Comparison of ENCODE assay signal across 9 mouse cellular contexts in the genomic region with DNA sequence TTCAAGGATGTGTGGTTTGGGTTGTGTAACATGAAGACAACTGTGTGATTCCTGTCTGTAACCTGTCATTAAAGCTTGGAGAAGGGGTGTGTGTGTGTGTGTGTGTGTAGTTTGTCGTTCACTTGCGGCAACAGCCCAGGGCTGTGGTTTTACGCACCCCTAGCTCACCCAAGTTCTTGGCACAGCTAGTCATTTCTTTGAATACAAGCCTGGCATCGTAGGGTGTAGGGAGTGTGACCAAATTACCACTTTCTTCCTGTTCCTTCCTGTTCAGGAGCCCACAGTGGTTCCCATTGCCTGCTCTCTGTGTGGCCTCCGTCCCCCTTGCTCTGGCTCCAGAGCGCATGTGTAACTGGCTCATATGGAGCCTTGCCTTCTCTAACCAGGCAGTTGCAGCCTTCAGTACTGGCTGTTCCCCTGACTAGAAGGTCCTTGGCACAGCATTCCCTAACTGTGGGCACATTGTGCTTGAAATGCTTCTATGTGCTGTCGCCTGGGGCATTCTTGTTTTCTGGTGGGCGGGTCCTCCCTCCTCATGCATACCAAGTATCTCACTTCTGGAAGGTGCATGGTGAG.
DNase-seq lines count a peak whose midpoint lies in the region; ATAC-seq and TF ChIP-seq lines count a peak whose summit lies in the region.
"Had no signal": no experiment of that assay in that cellular context is flagged by ENCODE, and none has a peak within 500 bp of the region (broad histone marks: within the 10 kb centered on the region; RNA-seq: fewer than 3 reads in every experiment).

No protein-coding gene starts in this region.

- 33% methylated on average over 8 of the region's 8 CpGs for WGBS in bone marrow, adult 2 months
- 62% methylated on average over 8 of the region's 8 CpGs for WGBS in hindbrain, postnatal 0 days

- no peak for TF ChIP-seq POLR2A in bone marrow, adult 2 months (IDR thresholded peaks at IDR 0.05; ENCODE audit: borderline replicate concordance, control insufficient read depth, low read depth, low read length)

- no peaks in the 10 kb centered on the region for H3K27me3 ChIP-seq in hindbrain, postnatal 0 days (ENCODE audit: insufficient read depth, low read length)
- H3K27me3 ChIP-seq: liver, embryonic 13.5 days had no signal

- H3K9me3 ChIP-seq in hindbrain, postnatal 0 days (ENCODE audit: low read length), result no peaks in the 10 kb centered on the region
- H3K9me3 ChIP-seq: liver, embryonic 13.5 days had no signal

- no peaks in the 10 kb centered on the region for H3K36me3 ChIP-seq in hindbrain, postnatal 0 days (ENCODE audit: insufficient read depth, low read length)
- H3K36me3 ChIP-seq: liver, embryonic 13.5 days had no signal

- H3K27ac ChIP-seq in layer of hippocampus, adult 2 months, result peak overlapping the region; percentile 64
- peak overlapping the region; percentile 33 for H3K27ac ChIP-seq in bone marrow, adult 2 months (ENCODE audit: control insufficient read depth, insufficient read depth, low read depth, low read length, poor library complexity)
- peak overlapping the region; percentile 26; the same call in 1 of the 2 replicates for H3K27ac ChIP-seq in hindbrain, postnatal 0 days
- H3K27ac ChIP-seq: liver, embryonic 13.5 days had no signal

- DNase-seq in layer of hippocampus, adult 2 months (ENCODE audit: low spot score in 2 of 2), result peak in 1 of 2 experiments; percentile 32
- no peak for DNase-seq in layer of hippocampus, postnatal 10 days (ENCODE audit: low spot score in 2 of 2)
- DNase-seq in 416B (ENCODE audit: low read depth), result peak; percentile 97
- DNase-seq in hindbrain, postnatal 0 days (ENCODE audit: low spot score), result peak; percentile 39
- no peak for DNase-seq in thymus, postnatal 10 days (ENCODE audit: low spot score in 2 of 2)
- no peak for DNase-seq in kidney, adult 9 months
- no peak for DNase-seq in urinary bladder, adult 2 months (ENCODE audit: low spot score)
- DNase-seq: liver, embryonic 13.5 days had no signal

- H3K9ac ChIP-seq in hindbrain, postnatal 0 days (replicated peaks; ENCODE audit: low read length), result no peak overlapping the region
- H3K9ac ChIP-seq: liver, embryonic 13.5 days had no signal

- ATAC-seq in hindbrain, postnatal 0 days, result peak; percentile 67

- H3K4me2 ChIP-seq in hindbrain, postnatal 0 days (ENCODE audit: low read depth, low read length), result no peak overlapping the region
- H3K4me2 ChIP-seq: liver, embryonic 13.5 days had no signal

- TF ChIP-seq CTCF in layer of hippocampus, adult 2 months (conservative IDR thresholded peaks at IDR 0.05), result no peak
- no peak for TF ChIP-seq CTCF in bone marrow, adult 2 months (IDR thresholded peaks at IDR 0.05; ENCODE audit: control insufficient read depth, insufficient read depth, low read length)
- no peak for TF ChIP-seq CTCF in hindbrain, postnatal 0 days (IDR thresholded peaks at IDR 0.05; ENCODE audit: low read depth)

- H3K4me3 ChIP-seq in layer of hippocampus, adult 2 months, result no peak overlapping the region
- no peak overlapping the region for H3K4me3 ChIP-seq in bone marrow, adult 2 months (replicated peaks; ENCODE audit: control insufficient read depth, low read depth, low read length)
- no peak overlapping the region for H3K4me3 ChIP-seq in hindbrain, postnatal 0 days (ENCODE audit: low read length)
- H3K4me3 ChIP-seq: liver, embryonic 13.5 days had no signal

- H3K4me1 ChIP-seq in bone marrow, adult 2 months (ENCODE audit: control insufficient read depth, insufficient read depth, low read length), result peaks cover 4% of the 10 kb centered on the region
- H3K4me1 ChIP-seq in hindbrain, postnatal 0 days (ENCODE audit: insufficient read depth, low read length), result no peaks in the 10 kb centered on the region

Comparison
In these comparisons a context has a peak if more than half of its experiments do, and no peak if none do; other contexts are left out.
1. DNase-seq: peak in 416B (single experiment) and hindbrain, postnatal 0 days (single experiment); none in layer of hippocampus, postnatal 10 days (0 of 2), thymus, postnatal 10 days (0 of 2), kidney, adult 9 months (single experiment) and urinary bladder, adult 2 months (single experiment).
2. Peak in every context shown above with its lines, with median percentiles within 50 percentile points of each other: H3K27ac ChIP-seq.